Mouse (Mus musculus) lung, embryonic 15.5 days (tissue): ENCODE measurements around the gene Ebf3. TPM values are rescaled to one million over a fixed set of nuclear protein-coding genes. Genes with fewer than 3 reads are reported as not detected.

Experiments used
- ATAC-seq: fragments of 200-750 bp; cut with Nextera tagmentation; 2 replicates; pipeline ENCODE4 v1.8.0; 2017; ENCODE audit warnings: moderate number of reproducible peaks, borderline replicate concordance; ENCODE audit not compliant: low FRiP score, low TSS enrichment; ENCODE audit errors: extremely low read depth
- H3K27ac ChIP-seq: fragments of 300-500 bp; sonication (generic); 2 replicates; pipeline ENCODE4 v1.5.1; 2015; ENCODE audit warnings: moderate library complexity, mild to moderate bottlenecking, inconsistent platforms
- H3K27me3 ChIP-seq: fragments of 300-500 bp; sonication (generic); 2 replicates; pipeline ENCODE4 v1.6.1; 2015; ENCODE audit warnings: inconsistent platforms
- H3K36me3 ChIP-seq: fragments of 300-500 bp; sonication (generic); 2 replicates; pipeline ENCODE4 v1.6.1; 2015; ENCODE audit warnings: inconsistent platforms
- H3K4me1 ChIP-seq: fragments of 300-500 bp; sonication (generic); 2 replicates; pipeline ENCODE4 v1.6.1; 2015; ENCODE audit warnings: inconsistent platforms
- H3K4me2 ChIP-seq: fragments of 300-500 bp; sonication (generic); 2 replicates; pipeline ENCODE4 v1.6.1; 2015; ENCODE audit warnings: inconsistent platforms, mild to moderate bottlenecking, moderate library complexity
- H3K4me3 ChIP-seq: fragments of 300-500 bp; sonication (generic); 2 replicates; pipeline ENCODE4 v1.5.1; 2015; ENCODE audit warnings: mild to moderate bottlenecking, inconsistent platforms
- H3K9ac ChIP-seq: fragments of 300-500 bp; sonication (generic); 2 replicates; pipeline ENCODE4 v1.6.1; 2015; ENCODE audit warnings: inconsistent platforms
- H3K9me3 ChIP-seq: fragments of 300-500 bp; sonication (generic); 2 replicates; pipeline ENCODE4 v1.6.1; 2016; ENCODE audit warnings: inconsistent platforms
- WGBS: fragments of 180-500 bp; shearing (Covaris S2); methylation state at CpG from one replicate; pipeline ENCODE4 v1.1.7; 2015; 5-methylcytosine and 5-hydroxymethylcytosine counted together
- polyA plus RNA-seq: library from polyadenylated mRNA; unstranded; fragments of >200 nt; fragmentation: Nextera tagmentation; extraction: Ambion mirVana; gene quantifications from 2 replicates; pipeline ENCODE4 v1.2.1, GENCODE M21; 2015

Gene Ebf3
- polyA plus RNA-seq, 1 experiment from 2014 or later: 0.12 TPM

GRCm38 (mm10) chr7:137154623-137155022 is 159.6 kb downstream of the Ebf3 start:
- 56% methylated on average over 2 of the region's 2 CpGs for WGBS
- no peak overlapping the region for H3K27ac ChIP-seq
- ATAC-seq: no peak
- no peaks in the 10 kb centered on the region for H3K27me3 ChIP-seq
- no peaks in the 10 kb centered on the region for H3K9me3 ChIP-seq
- H3K36me3 ChIP-seq: no peaks in the 10 kb centered on the region
- H3K4me2 ChIP-seq: no peak overlapping the region
- H3K4me1 ChIP-seq: no peaks in the 10 kb centered on the region
- H3K4me3 ChIP-seq: no peak overlapping the region
- no peak overlapping the region for H3K9ac ChIP-seq

- 86% methylated on average over 2 of the region's 2 CpGs for WGBS
- H3K9me3 ChIP-seq: no peaks in the 10 kb centered on the region
Observed at GRCm38 (mm10) chr7:137151854-137152253, 162.4 kb downstream of the Ebf3 start.

GRCm38 (mm10) chr7:137147101-137147500 is 167.1 kb downstream of the Ebf3 start:
- Histone ChIP-seq H3K9me3 (no peaks in the 10 kb centered on the region), H3K27ac (no peak overlapping the region), H3K4me3 (no peak overlapping the region), H3K9ac (no peak overlapping the region), H3K4me2 (no peak overlapping the region), H3K36me3 (no peaks in the 10 kb centered on the region), H3K27me3 (no peaks in the 10 kb centered on the region), H3K4me1 (no peaks in the 10 kb centered on the region)
- no peak for ATAC-seq
- 82% methylated on average over 12 of the region's 12 CpGs for WGBS

More at GRCm38 (mm10) chr7:137151854-137152253, 162.4 kb downstream of the Ebf3 start:
- H3K36me3 ChIP-seq: no peaks in the 10 kb centered on the region
- H3K27ac ChIP-seq: no peak overlapping the region
- no peak for ATAC-seq
- no peaks in the 10 kb centered on the region for H3K4me1 ChIP-seq
- H3K9ac ChIP-seq: no peak overlapping the region
- no peak overlapping the region for H3K4me3 ChIP-seq
- no peaks in the 10 kb centered on the region for H3K27me3 ChIP-seq
- H3K4me2 ChIP-seq: no peak overlapping the region

Other genes with a start within 250 kb of the Ebf3 start
- 19.4 and 20.2 TPM in 2 replicates for gene 9430038I01Rik, start 96.3 kb upstream of the Ebf3 start, polyA plus RNA-seq
- gene Glrx3, start 123.2 kb upstream of the Ebf3 start, polyA plus RNA-seq: 223 and 225 TPM in 2 replicates